Mouse (Mus musculus) embryonic facial prominence, embryonic 13.5 days (tissue): ENCODE data around the gene Lsm3. TPM values are rescaled to one million over a fixed set of nuclear protein-coding genes. Genes with fewer than 3 reads are reported as not detected.
"Not testable (repeated sequence)": the region's sequence is repeated elsewhere in the genome, so short reads cannot be mapped to it uniquely, and the experiment has no call there.

Experiments
- ATAC-seq: fragments of 200-750 bp; cut with Nextera tagmentation; 2 replicates; pipeline ENCODE4 v1.8.0; 2017; ENCODE audit warnings: low read depth; ENCODE audit not compliant: insufficient number of reproducible peaks, insufficient read depth, low FRiP score, low TSS enrichment
- H3K27ac ChIP-seq: fragments of 300-500 bp; sonication (generic); 2 replicates; pipeline ENCODE4 v1.5.1; 2015; ENCODE audit warnings: moderate library complexity, mild to moderate bottlenecking, inconsistent platforms
- H3K27me3 ChIP-seq: fragments of 300-500 bp; sonication (generic); 2 replicates; pipeline ENCODE4 v1.6.1; 2015; ENCODE audit warnings: mild to moderate bottlenecking, inconsistent platforms
- H3K36me3 ChIP-seq: fragments of 300-500 bp; sonication (generic); 2 replicates; pipeline ENCODE4 v1.6.1; 2015; ENCODE audit warnings: mild to moderate bottlenecking, inconsistent platforms
- H3K4me1 ChIP-seq: fragments of 300-500 bp; sonication (generic); 2 replicates; pipeline ENCODE4 v1.6.1; 2015; ENCODE audit warnings: inconsistent platforms
- H3K4me2 ChIP-seq: fragments of 300-500 bp; sonication (generic); 2 replicates; pipeline ENCODE4 v1.6.1; 2015; ENCODE audit warnings: moderate library complexity, mild to moderate bottlenecking, inconsistent platforms
- H3K4me3 ChIP-seq: fragments of 300-500 bp; sonication (generic); 2 replicates; pipeline ENCODE4 v1.5.1; 2015; ENCODE audit warnings: mild to moderate bottlenecking, inconsistent platforms
- H3K9ac ChIP-seq: fragments of 300-500 bp; sonication (generic); 2 replicates; pipeline ENCODE4 v1.6.1; 2015; ENCODE audit warnings: mild to moderate bottlenecking, inconsistent platforms
- H3K9me3 ChIP-seq: fragments of 300-500 bp; sonication (generic); 2 replicates; pipeline ENCODE4 v1.6.1; 2016; ENCODE audit warnings: inconsistent platforms
- WGBS: fragments of 180-500 bp; shearing (Covaris S2); methylation state at CpG from one replicate; pipeline ENCODE4 v1.1.7; 2015; ENCODE audit warnings: mixed read lengths; 5-methylcytosine and 5-hydroxymethylcytosine counted together
- polyA plus RNA-seq: library from polyadenylated mRNA; unstranded; fragments of >200 nt; fragmentation: Nextera tagmentation; extraction: Ambion mirVana; gene quantifications from 2 replicates; pipeline ENCODE4 v1.2.1, GENCODE M21; 2015

The Lsm3 gene
- polyA plus RNA-seq: 281 and 293 TPM in 2 replicates

- Histone ChIP-seq H3K4me3 (peak within 1 kb of the TSS; percentile 87), H3K4me2 (peak within 1 kb of the TSS; percentile 82), H3K9ac (peak within 1 kb of the TSS; percentile 95), H3K4me1 (peaks cover 22% of the 10 kb centered on the region), H3K36me3 (peaks cover 32% of the 10 kb centered on the region), H3K27ac (peak within 1 kb of the TSS; percentile 80), H3K27me3 (no peaks in the 10 kb centered on the region), H3K9me3 (no peaks in the 10 kb centered on the region)
- under 1% methylated on average over 80 of the region's 80 CpGs for WGBS
- ATAC-seq: peak; percentile 98
Measured at GRCm38 (mm10) chr6:91515545-91516449, at the start of gene Lsm3, which contains the start of gene Xpc. Gene Lsm3, plus strand, starts transcription at chr6:91515928. Gene Xpc, minus strand, starts transcription at chr6:91515888.

GRCm38 (mm10) chr6:91467106-91467505 is 48.6 kb upstream of the Lsm3 start:
- 0 out of 2 replicates have a peak overlapping the region, but pooled peaks have one; percentile 2 for H3K9ac ChIP-seq
- no peak overlapping the region for H3K27ac ChIP-seq
- H3K4me1 ChIP-seq: peaks cover 6% of the 10 kb centered on the region
- H3K4me2 ChIP-seq: no peak overlapping the region
- H3K9me3 ChIP-seq: no peaks in the 10 kb centered on the region
- H3K27me3 ChIP-seq: no peaks in the 10 kb centered on the region
- H3K4me3 ChIP-seq: no peak overlapping the region
- peaks cover 63% of the 10 kb centered on the region for H3K36me3 ChIP-seq
- 81% methylated on average over 1 of the region's 1 CpGs for WGBS
- no peak for ATAC-seq

- Histone ChIP-seq H3K4me3 (no peak overlapping the region), H3K27ac (no peak overlapping the region), H3K9ac (no peak overlapping the region), H3K27me3 (no peaks in the 10 kb centered on the region), H3K36me3 (peaks cover 28% of the 10 kb centered on the region), H3K9me3 (no peaks in the 10 kb centered on the region), H3K4me2 (no peak overlapping the region), H3K4me1 (peaks cover 27% of the 10 kb centered on the region)
- no peak for ATAC-seq
- WGBS: 92% methylated on average over 2 of the region's 2 CpGs
Measured at GRCm38 (mm10) chr6:91470712-91471111, 45.0 kb upstream of the Lsm3 start.

GRCm38 (mm10) chr6:91471427-91471826 is 44.3 kb upstream of the Lsm3 start:
- ATAC-seq, H3K9me3 ChIP-seq, H3K27me3 ChIP-seq, H3K27ac ChIP-seq: not testable (repeated sequence)
- 0 out of 2 replicates have a peak overlapping the region, but pooled peaks have one; percentile 82 for H3K4me3 ChIP-seq
- WGBS: 91% methylated on average over 3 of the region's 3 CpGs
- H3K36me3 ChIP-seq: peaks cover 22% of the 10 kb centered on the region
- H3K4me2 ChIP-seq: 0 out of 2 replicates have a peak overlapping the region, but pooled peaks have one; percentile 63
- peak overlapping the region; percentile 87; the same call in 1 of the 2 replicates for H3K9ac ChIP-seq
- peaks cover 27% of the 10 kb centered on the region for H3K4me1 ChIP-seq

GRCm38 (mm10) chr6:91472319-91472718 is 43.4 kb upstream of the Lsm3 start:
- no peak for ATAC-seq
- H3K4me3 ChIP-seq: peak overlapping the region; percentile 82
- no peaks in the 10 kb centered on the region for H3K9me3 ChIP-seq
- H3K4me1 ChIP-seq: peaks cover 27% of the 10 kb centered on the region
- H3K27ac ChIP-seq: peak overlapping the region; percentile 90
- H3K9ac ChIP-seq: peak overlapping the region; percentile 87
- H3K4me2 ChIP-seq: peak overlapping the region; percentile 63
- peaks cover 18% of the 10 kb centered on the region for H3K36me3 ChIP-seq
- WGBS: 26% methylated on average over 6 of the region's 6 CpGs
- no peaks in the 10 kb centered on the region for H3K27me3 ChIP-seq

GRCm38 (mm10) chr6:91472868-91473804 is 42.6 kb upstream of the Lsm3 start, which contains the start of the genes Chchd4 and Tmem43:
Gene Chchd4, minus strand, starts transcription at chr6:91473546.
Gene Tmem43, plus strand, starts transcription at chr6:91473703.
- Histone ChIP-seq H3K4me2 (peak within 1 kb of the TSS; percentile 65), H3K27me3 (no peaks in the 10 kb centered on the region), H3K27ac (peak within 1 kb of the TSS; percentile 90), H3K36me3 (peaks cover 18% of the 10 kb centered on the region), H3K4me1 (peaks cover 27% of the 10 kb centered on the region), H3K9ac (peak within 1 kb of the TSS; percentile 87), H3K9me3 (no peaks in the 10 kb centered on the region), H3K4me3 (peak within 1 kb of the TSS; percentile 82)
- under 1% methylated on average over 74 of the region's 74 CpGs for WGBS
- ATAC-seq: peak; percentile 96

GRCm38 (mm10) chr6:91473805-91474440 is 41.8 kb upstream of the Lsm3 start:
- Histone ChIP-seq H3K9ac (peak overlapping the region; percentile 84), H3K27ac (peak overlapping the region; percentile 90), H3K4me2 (peak overlapping the region; percentile 65), H3K9me3 (no peaks in the 10 kb centered on the region), H3K27me3 (no peaks in the 10 kb centered on the region), H3K36me3 (peaks cover 24% of the 10 kb centered on the region), H3K4me1 (peaks cover 27% of the 10 kb centered on the region), H3K4me3 (peak overlapping the region; percentile 82)
- WGBS: under 1% methylated on average over 27 of the region's 27 CpGs
- peak; percentile 17; the same call in 1 of the 2 replicates for ATAC-seq

- no peak for ATAC-seq
- H3K27ac ChIP-seq: no peak overlapping the region
- peak overlapping the region; percentile 82 for H3K4me3 ChIP-seq
- peaks cover 27% of the 10 kb centered on the region for H3K4me1 ChIP-seq
- H3K9me3 ChIP-seq: no peaks in the 10 kb centered on the region
- peak overlapping the region; percentile 84 for H3K9ac ChIP-seq
- peak overlapping the region; percentile 65 for H3K4me2 ChIP-seq
- H3K27me3 ChIP-seq: no peaks in the 10 kb centered on the region
- peaks cover 29% of the 10 kb centered on the region for H3K36me3 ChIP-seq
- 49% methylated on average over 9 of the region's 9 CpGs for WGBS
Measured at GRCm38 (mm10) chr6:91474441-91475190, 41.1 kb upstream of the Lsm3 start.

GRCm38 (mm10) chr6:91476541-91476940 is 39.2 kb upstream of the Lsm3 start:
- 92% methylated on average over 2 of the region's 2 CpGs for WGBS
- Histone ChIP-seq H3K4me1 (peaks cover 27% of the 10 kb centered on the region), H3K27me3 (no peaks in the 10 kb centered on the region), H3K27ac (no peak overlapping the region), H3K9ac (no peak overlapping the region), H3K36me3 (peaks cover 48% of the 10 kb centered on the region), H3K4me2 (no peak overlapping the region), H3K9me3 (no peaks in the 10 kb centered on the region), H3K4me3 (no peak overlapping the region)
- no peak for ATAC-seq

GRCm38 (mm10) chr6:91483371-91483770 is 32.4 kb upstream of the Lsm3 start:
- H3K9ac ChIP-seq: no peak overlapping the region
- H3K27ac ChIP-seq: no peak overlapping the region
- no peak overlapping the region for H3K4me2 ChIP-seq
- no peaks in the 10 kb centered on the region for H3K27me3 ChIP-seq
- no peaks in the 10 kb centered on the region for H3K4me1 ChIP-seq
- H3K9me3 ChIP-seq: no peaks in the 10 kb centered on the region
- WGBS: 91% methylated on average over 2 of the region's 2 CpGs
- H3K4me3 ChIP-seq: no peak overlapping the region
- H3K36me3 ChIP-seq: peaks cover 99% of the 10 kb centered on the region
- no peak for ATAC-seq
